Mouse (Mus musculus): ENCODE data around the gene Fgf3. TPM values are rescaled to one million over a fixed set of nuclear protein-coding genes. Genes with fewer than 3 reads are reported as not detected.

Fgf3 gene
- polyA plus RNA-seq, 1 experiment from 2014 or later, result 0.05 TPM

DNA sequence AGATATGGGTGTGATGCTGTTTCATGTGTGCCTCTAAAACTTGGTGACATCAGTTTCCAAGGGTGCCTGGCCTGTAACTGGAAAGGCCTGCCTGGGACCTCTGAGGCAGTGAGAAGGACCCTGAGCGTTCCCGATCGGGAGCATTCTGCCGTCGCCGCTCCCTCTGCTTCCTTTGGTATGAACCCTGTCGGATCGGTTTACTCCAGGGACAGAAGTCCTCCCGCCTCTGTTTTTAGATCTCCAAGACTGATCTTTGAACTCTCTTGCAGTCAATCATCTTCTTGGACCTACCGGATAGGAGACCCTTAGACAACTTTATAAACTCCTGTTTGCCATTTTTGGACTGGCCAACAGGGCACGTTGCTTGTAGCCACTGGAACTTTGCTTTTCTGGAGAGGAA lies 25.3 kb downstream of the Fgf3 start:
- 5% methylated on average over 11 of the region's 11 CpGs for WGBS (ENCODE audit: insufficient replicate concordance)
- Histone ChIP-seq H3K9me3 (replicated peaks; ENCODE audit: control insufficient read depth, low read length) (no peaks in the 10 kb centered on the region), H3K9ac (ENCODE audit: low read depth, low read length) (no peak overlapping the region), H3K36me3 (ENCODE audit: control insufficient read depth, insufficient read depth) (no peaks in the 10 kb centered on the region), H3K4me2 (ENCODE audit: low read depth, low read length) (no peak overlapping the region), H3K27me3 (ENCODE audit: control insufficient read depth, insufficient read depth, low read depth, low read length) (peaks cover 72% of the 10 kb centered on the region), H3K4me1 (ENCODE audit: control insufficient read depth, low read depth, low read length) (no peaks in the 10 kb centered on the region), H3K4me3 (ENCODE audit: low read depth, low read length) (no peak overlapping the region), H3K27ac (ENCODE audit: low read length) (no peak overlapping the region)
- no peak for ATAC-seq (ENCODE audit: low read depth)

DNA sequence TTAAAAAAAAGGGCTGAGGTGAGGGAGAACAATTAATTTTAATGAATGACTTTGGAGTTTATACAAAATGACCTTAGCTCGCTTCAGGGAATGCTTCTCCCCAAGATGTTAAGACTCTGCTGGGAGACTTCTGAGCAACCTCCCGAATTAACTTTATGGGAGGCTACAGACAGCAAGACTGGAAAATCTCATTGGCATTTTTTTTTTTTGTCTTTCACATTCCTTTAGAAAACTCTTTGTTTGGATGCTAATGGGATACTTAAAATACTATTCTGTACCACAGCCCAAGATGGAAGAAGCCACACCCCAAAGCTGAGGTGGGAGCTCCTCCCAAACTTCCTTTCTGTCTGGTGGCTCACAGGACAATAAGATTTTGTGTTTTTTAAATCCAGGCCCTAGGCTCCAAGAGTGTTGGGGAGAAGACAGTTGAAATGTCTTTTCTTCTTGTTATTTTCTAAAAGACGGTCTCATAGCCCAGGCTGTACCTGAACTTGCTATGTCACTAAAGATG lies 26.3 kb downstream of the Fgf3 start:
- H3K27me3 ChIP-seq (ENCODE audit: control insufficient read depth, insufficient read depth, low read depth, low read length), result peaks cover 72% of the 10 kb centered on the region
- WGBS (ENCODE audit: insufficient replicate concordance), result 46% methylated on average over 3 of the region's 3 CpGs
- ATAC-seq (ENCODE audit: low read depth), result no peak

DNA sequence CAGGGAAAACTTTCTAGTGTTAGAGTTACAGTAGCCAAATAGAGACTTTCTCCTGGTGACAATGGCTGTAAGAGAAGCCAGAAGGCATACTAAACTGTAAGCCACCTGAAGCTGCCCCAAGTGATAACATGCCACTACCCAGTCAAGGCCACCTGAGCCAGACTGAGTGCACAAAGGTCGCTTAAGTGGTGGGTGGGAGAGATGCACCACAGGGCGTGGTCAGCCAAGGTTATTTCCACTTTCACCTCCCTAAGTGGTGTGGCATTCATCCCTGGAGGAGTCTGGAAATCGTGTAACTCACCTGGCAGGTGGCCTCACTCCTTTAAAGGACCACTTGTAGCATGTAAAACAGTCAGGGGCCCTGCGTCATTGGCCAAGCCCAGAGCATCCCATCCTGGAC lies 29.3 kb downstream of the Fgf3 start:
- no peak overlapping the region for H3K4me2 ChIP-seq (ENCODE audit: low read depth, low read length)
- no peak overlapping the region for H3K9ac ChIP-seq (ENCODE audit: low read depth, low read length)
- no peak for ATAC-seq (ENCODE audit: low read depth)
- H3K27me3 ChIP-seq (ENCODE audit: control insufficient read depth, insufficient read depth, low read depth, low read length), result peaks cover 43% of the 10 kb centered on the region
- no peak overlapping the region for H3K4me3 ChIP-seq (ENCODE audit: low read depth, low read length)
- WGBS (ENCODE audit: insufficient replicate concordance), result 36% methylated on average over 4 of the region's 4 CpGs
- no peaks in the 10 kb centered on the region for H3K36me3 ChIP-seq (ENCODE audit: control insufficient read depth, insufficient read depth)
- no peaks in the 10 kb centered on the region for H3K4me1 ChIP-seq (ENCODE audit: control insufficient read depth, low read depth, low read length)
- H3K9me3 ChIP-seq (replicated peaks; ENCODE audit: control insufficient read depth, low read length), result no peaks in the 10 kb centered on the region
- no peak overlapping the region for H3K27ac ChIP-seq (ENCODE audit: low read length)

More for the DNA sequence above, 26.3 kb downstream of the Fgf3 start:
- no peaks in the 10 kb centered on the region for H3K4me1 ChIP-seq (ENCODE audit: control insufficient read depth, low read depth, low read length)
- H3K27ac ChIP-seq (ENCODE audit: low read length), result no peak overlapping the region
- H3K4me3 ChIP-seq (ENCODE audit: low read depth, low read length), result no peak overlapping the region
- H3K9ac ChIP-seq (ENCODE audit: low read depth, low read length), result no peak overlapping the region
- H3K4me2 ChIP-seq (ENCODE audit: low read depth, low read length), result no peak overlapping the region
- no peaks in the 10 kb centered on the region for H3K9me3 ChIP-seq (replicated peaks; ENCODE audit: control insufficient read depth, low read length)
- H3K36me3 ChIP-seq (ENCODE audit: control insufficient read depth, insufficient read depth), result no peaks in the 10 kb centered on the region

DNA sequence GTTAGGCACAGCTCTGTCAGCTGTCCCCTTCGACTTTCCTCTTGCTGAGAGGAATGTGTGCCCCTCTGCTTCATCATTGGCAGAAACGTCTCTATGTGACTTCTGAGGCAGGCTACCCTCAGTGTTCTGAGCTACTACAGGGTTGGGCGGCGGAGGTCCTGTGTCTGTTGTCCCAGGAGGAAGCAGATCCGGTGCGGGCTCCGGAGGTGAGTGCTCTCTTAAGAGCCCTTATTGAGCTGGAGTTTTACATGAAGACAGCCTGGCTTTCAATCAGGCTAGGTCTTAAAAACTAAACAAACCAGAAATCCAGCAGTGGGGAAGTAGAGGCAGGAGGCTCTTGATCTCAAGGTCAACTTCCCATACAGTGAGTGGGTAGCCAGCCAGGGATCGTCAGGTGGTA lies 29.7 kb downstream of the Fgf3 start:
- H3K4me2 ChIP-seq (ENCODE audit: low read depth, low read length), result no peak overlapping the region
- no peaks in the 10 kb centered on the region for H3K9me3 ChIP-seq (replicated peaks; ENCODE audit: control insufficient read depth, low read length)
- ATAC-seq (ENCODE audit: low read depth), result no peak
- H3K27me3 ChIP-seq (ENCODE audit: control insufficient read depth, insufficient read depth, low read depth, low read length), result peaks cover 38% of the 10 kb centered on the region
- no peak overlapping the region for H3K27ac ChIP-seq (ENCODE audit: low read length)
- no peak overlapping the region for H3K4me3 ChIP-seq (ENCODE audit: low read depth, low read length)
- WGBS (ENCODE audit: insufficient replicate concordance), result 59% methylated on average over 8 of the region's 8 CpGs
- no peaks in the 10 kb centered on the region for H3K4me1 ChIP-seq (ENCODE audit: control insufficient read depth, low read depth, low read length)
- H3K36me3 ChIP-seq (ENCODE audit: control insufficient read depth, insufficient read depth), result no peaks in the 10 kb centered on the region
- no peak overlapping the region for H3K9ac ChIP-seq (ENCODE audit: low read depth, low read length)

DNA sequence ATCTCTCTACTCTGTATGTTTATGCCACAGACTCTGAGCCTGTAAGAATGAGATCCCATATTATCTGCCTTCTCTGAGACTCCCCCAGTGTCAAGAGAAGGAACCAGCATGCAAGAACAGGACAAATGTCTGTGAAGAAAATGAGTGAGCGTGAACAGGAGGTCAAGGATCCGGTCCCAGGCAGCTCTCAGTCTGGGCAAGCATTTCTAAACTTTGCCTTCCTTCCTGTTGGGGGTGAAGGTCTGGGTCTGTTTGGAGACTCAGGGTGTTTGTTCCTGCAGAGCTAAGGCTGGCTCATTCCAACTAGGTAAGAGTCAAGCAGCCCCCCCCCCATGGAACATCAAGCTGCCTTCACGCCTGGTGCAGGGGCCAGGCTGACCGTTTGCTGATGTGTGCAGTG lies 34.5 kb downstream of the Fgf3 start:
- Histone ChIP-seq H3K4me3 (ENCODE audit: low read depth, low read length) (no peak overlapping the region), H3K27ac (ENCODE audit: low read length) (no peak overlapping the region), H3K27me3 (ENCODE audit: control insufficient read depth, insufficient read depth, low read depth, low read length) (0 out of 2 replicates have a peak, but pooled peaks cover 4% of the 10 kb centered on the region), H3K9ac (ENCODE audit: low read depth, low read length) (no peak overlapping the region), H3K36me3 (ENCODE audit: control insufficient read depth, insufficient read depth) (no peaks in the 10 kb centered on the region), H3K9me3 (replicated peaks; ENCODE audit: control insufficient read depth, low read length) (no peaks in the 10 kb centered on the region), H3K4me2 (ENCODE audit: low read depth, low read length) (no peak overlapping the region), H3K4me1 (ENCODE audit: control insufficient read depth, low read depth, low read length) (no peaks in the 10 kb centered on the region)
- WGBS (ENCODE audit: insufficient replicate concordance), result 33% methylated on average over 4 of the region's 4 CpGs
- no peak for ATAC-seq (ENCODE audit: low read depth)

DNA sequence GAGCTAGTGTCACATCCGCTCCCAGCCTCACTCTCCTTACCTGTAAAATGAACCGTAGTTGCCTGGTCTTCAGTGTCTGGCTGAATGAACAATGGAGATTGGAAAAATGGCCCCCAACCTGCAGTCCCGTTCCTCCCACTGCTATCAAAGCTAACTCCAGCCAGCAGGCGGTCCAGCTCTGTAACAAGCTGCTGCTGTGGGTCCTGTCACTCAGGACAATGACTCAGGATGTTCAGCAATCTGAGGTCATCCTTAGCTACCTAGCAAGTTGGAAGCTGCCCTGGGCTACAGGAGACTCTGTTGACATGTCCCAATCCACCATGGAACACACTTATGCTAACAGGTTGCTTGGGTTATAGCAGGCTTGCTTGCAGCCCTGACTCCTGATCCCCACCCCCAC lies 35.3 kb downstream of the Fgf3 start:
- ATAC-seq (ENCODE audit: low read depth), result no peak
- H3K4me2 ChIP-seq (ENCODE audit: low read depth, low read length), result no peak overlapping the region
- no peak overlapping the region for H3K9ac ChIP-seq (ENCODE audit: low read depth, low read length)
- H3K4me1 ChIP-seq (ENCODE audit: control insufficient read depth, low read depth, low read length), result no peaks in the 10 kb centered on the region
- no peaks in the 10 kb centered on the region for H3K9me3 ChIP-seq (replicated peaks; ENCODE audit: control insufficient read depth, low read length)
- no peaks in the 10 kb centered on the region for H3K27me3 ChIP-seq (ENCODE audit: control insufficient read depth, insufficient read depth, low read depth, low read length)
- no peaks in the 10 kb centered on the region for H3K36me3 ChIP-seq (ENCODE audit: control insufficient read depth, insufficient read depth)
- WGBS (ENCODE audit: insufficient replicate concordance), result 65% methylated on average over 4 of the region's 4 CpGs
- H3K4me3 ChIP-seq (ENCODE audit: low read depth, low read length), result no peak overlapping the region
- no peak overlapping the region for H3K27ac ChIP-seq (ENCODE audit: low read length)

DNA sequence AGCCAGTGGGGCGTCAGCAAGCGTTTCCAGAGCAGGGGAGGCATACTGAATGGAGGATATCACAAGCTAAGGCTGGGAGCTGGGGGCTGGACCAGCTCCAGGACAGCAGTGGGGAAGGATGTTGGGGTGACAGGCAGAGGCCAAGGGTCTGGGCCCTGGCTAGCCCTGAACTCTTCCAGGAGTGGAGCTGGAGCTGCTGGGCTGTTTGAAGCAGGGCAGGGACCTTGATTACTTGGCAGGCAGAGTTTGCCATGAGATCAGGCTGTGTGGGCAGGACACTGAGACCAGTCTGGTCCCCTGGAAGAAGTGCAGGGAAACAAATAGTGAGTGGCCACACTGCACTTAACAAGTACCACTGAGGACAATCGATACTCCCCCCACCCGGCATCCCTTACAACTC lies 36.3 kb downstream of the Fgf3 start:
- no peaks in the 10 kb centered on the region for H3K36me3 ChIP-seq (ENCODE audit: control insufficient read depth, insufficient read depth)
- no peaks in the 10 kb centered on the region for H3K27me3 ChIP-seq (ENCODE audit: control insufficient read depth, insufficient read depth, low read depth, low read length)
- H3K4me3 ChIP-seq (ENCODE audit: low read depth, low read length), result no peak overlapping the region
- 69% methylated on average over 4 of the region's 4 CpGs for WGBS (ENCODE audit: insufficient replicate concordance)
- no peaks in the 10 kb centered on the region for H3K4me1 ChIP-seq (ENCODE audit: control insufficient read depth, low read depth, low read length)
- H3K4me2 ChIP-seq (ENCODE audit: low read depth, low read length), result no peak overlapping the region
- H3K27ac ChIP-seq (ENCODE audit: low read length), result no peak overlapping the region
- no peak overlapping the region for H3K9ac ChIP-seq (ENCODE audit: low read depth, low read length)
- H3K9me3 ChIP-seq (replicated peaks; ENCODE audit: control insufficient read depth, low read length), result no peaks in the 10 kb centered on the region
- no peak for ATAC-seq (ENCODE audit: low read depth)

DNA sequence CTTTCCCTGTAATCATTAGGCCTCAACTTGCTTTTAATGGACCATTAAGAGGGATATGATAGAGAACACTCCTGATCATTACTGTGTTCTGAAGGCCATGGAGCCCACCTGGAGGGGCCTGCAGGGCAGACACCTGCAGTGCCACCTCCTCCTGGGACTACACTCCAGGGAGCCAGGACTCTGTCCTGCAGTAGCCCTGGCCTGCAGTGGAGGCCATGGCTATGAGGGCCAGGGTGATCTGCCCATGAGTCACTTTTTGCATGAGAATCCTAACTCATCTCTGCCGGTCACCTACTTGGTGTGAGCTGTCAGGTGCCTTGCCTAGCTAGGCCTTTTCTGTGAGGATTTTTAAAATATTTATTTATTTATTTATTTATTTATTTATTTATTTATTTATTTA lies 40.5 kb downstream of the Fgf3 start:
- H3K4me2 ChIP-seq (ENCODE audit: low read depth, low read length), result no peak overlapping the region
- H3K9me3 ChIP-seq (replicated peaks; ENCODE audit: control insufficient read depth, low read length), result no peaks in the 10 kb centered on the region
- H3K27ac ChIP-seq (ENCODE audit: low read length), result no peak overlapping the region
- H3K4me3 ChIP-seq (ENCODE audit: low read depth, low read length), result no peak overlapping the region
- H3K4me1 ChIP-seq (ENCODE audit: control insufficient read depth, low read depth, low read length), result no peaks in the 10 kb centered on the region
- ATAC-seq (ENCODE audit: low read depth), result no peak
- H3K27me3 ChIP-seq (ENCODE audit: control insufficient read depth, insufficient read depth, low read depth, low read length), result no peaks in the 10 kb centered on the region
- no peaks in the 10 kb centered on the region for H3K36me3 ChIP-seq (ENCODE audit: control insufficient read depth, insufficient read depth)
- H3K9ac ChIP-seq (ENCODE audit: low read depth, low read length), result no peak overlapping the region
- 65% methylated on average over 1 of the region's 1 CpGs for whole genome bisulfite sequencing (ENCODE audit: insufficient replicate concordance)

DNA sequence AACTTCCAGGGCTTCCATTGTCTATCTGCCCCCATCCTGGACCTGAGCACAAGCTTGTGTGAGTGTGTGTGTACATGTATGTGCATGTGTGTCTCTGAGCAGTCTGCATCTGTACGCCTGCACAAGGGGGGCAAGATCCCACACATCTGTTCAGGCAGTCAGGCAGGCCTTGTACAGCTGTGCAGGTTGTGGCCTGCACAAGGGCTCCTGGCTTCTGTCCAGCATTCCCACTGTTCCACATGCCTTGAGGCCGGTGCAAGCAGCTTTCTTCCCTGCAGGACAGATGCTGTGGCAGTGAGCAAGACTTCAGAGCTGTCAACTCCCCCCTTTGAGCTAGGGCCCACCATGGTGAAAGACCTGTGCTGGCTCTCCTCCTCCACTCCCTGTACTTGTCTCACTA lies 45.2 kb downstream of the Fgf3 start:
- Histone ChIP-seq H3K36me3 (ENCODE audit: control insufficient read depth, insufficient read depth) (no peaks in the 10 kb centered on the region), H3K27ac (ENCODE audit: low read length) (no peak overlapping the region), H3K27me3 (ENCODE audit: control insufficient read depth, insufficient read depth, low read depth, low read length) (no peaks in the 10 kb centered on the region), H3K9me3 (replicated peaks; ENCODE audit: control insufficient read depth, low read length) (no peaks in the 10 kb centered on the region), H3K9ac (ENCODE audit: low read depth, low read length) (no peak overlapping the region), H3K4me3 (ENCODE audit: low read depth, low read length) (no peak overlapping the region), H3K4me1 (ENCODE audit: control insufficient read depth, low read depth, low read length) (no peaks in the 10 kb centered on the region), H3K4me2 (ENCODE audit: low read depth, low read length) (no peak overlapping the region)
- WGBS (ENCODE audit: insufficient replicate concordance), result 30% methylated on average over 2 of the region's 2 CpGs
- no peak for ATAC-seq (ENCODE audit: low read depth)
